Mouse (Mus musculus) forebrain, embryonic 15.5 days (tissue): ENCODE results near the gene Cep83. TPM values are rescaled to one million over a fixed set of nuclear protein-coding genes. Genes with fewer than 3 reads are reported as not detected.

ENCODE experiments used
- ATAC-seq: fragments of 200-750 bp; cut with Nextera tagmentation; replicated peaks from 2 replicates; pipeline ENCODE4 v1.8.0; 2017; ENCODE audit warnings: mild to moderate bottlenecking, moderate TSS enrichment, moderate library complexity
- H3K27ac ChIP-seq: fragments of 300-500 bp; sonication (generic); replicated peaks from 2 replicates; pipeline ENCODE4 v1.5.1; 2015; ENCODE audit warnings: mild to moderate bottlenecking, inconsistent platforms
- H3K27me3 ChIP-seq: fragments of 300-500 bp; sonication (generic); 2 replicates; pipeline ENCODE4 v1.6.1; 2015; ENCODE audit warnings: inconsistent platforms
- H3K36me3 ChIP-seq: fragments of 300-500 bp; sonication (generic); 2 replicates; pipeline ENCODE4 v1.6.1; 2015; ENCODE audit warnings: mild to moderate bottlenecking, inconsistent platforms
- H3K4me1 ChIP-seq: fragments of 300-500 bp; sonication (generic); 2 replicates; pipeline ENCODE4 v1.6.1; 2015; ENCODE audit warnings: inconsistent platforms
- H3K4me2 ChIP-seq: fragments of 300-500 bp; sonication (generic); replicated peaks from 2 replicates; pipeline ENCODE4 v1.6.1; 2015; ENCODE audit warnings: mild to moderate bottlenecking, inconsistent platforms
- H3K4me3 ChIP-seq: fragments of 300-500 bp; sonication (generic); 2 replicates; pipeline ENCODE4 v1.5.1; 2015; ENCODE audit warnings: mild to moderate bottlenecking, inconsistent platforms
- H3K9ac ChIP-seq: fragments of 300-500 bp; sonication (generic); replicated peaks from 2 replicates; pipeline ENCODE4 v1.6.1; 2015; ENCODE audit warnings: mild to moderate bottlenecking, inconsistent platforms
- H3K9me3 ChIP-seq: fragments of 300-500 bp; sonication (generic); 2 replicates; pipeline ENCODE4 v1.6.1; 2016; ENCODE audit warnings: inconsistent platforms
- WGBS: fragments of 180-500 bp; shearing (Covaris S2); methylation state at CpG from one replicate; pipeline ENCODE4 v1.1.7; 2015; ENCODE audit warnings: mixed read lengths; 5-methylcytosine and 5-hydroxymethylcytosine counted together
- polyA plus RNA-seq: library from polyadenylated mRNA; unstranded; fragments of >200 nt; fragmentation: Nextera tagmentation; extraction: Ambion mirVana; gene quantifications from 2 replicates; pipeline ENCODE4 v1.2.1, GENCODE M21; 2015

Cep83 gene
- 21.9 and 22.0 TPM in 2 replicates for polyA plus RNA-seq

DNA sequence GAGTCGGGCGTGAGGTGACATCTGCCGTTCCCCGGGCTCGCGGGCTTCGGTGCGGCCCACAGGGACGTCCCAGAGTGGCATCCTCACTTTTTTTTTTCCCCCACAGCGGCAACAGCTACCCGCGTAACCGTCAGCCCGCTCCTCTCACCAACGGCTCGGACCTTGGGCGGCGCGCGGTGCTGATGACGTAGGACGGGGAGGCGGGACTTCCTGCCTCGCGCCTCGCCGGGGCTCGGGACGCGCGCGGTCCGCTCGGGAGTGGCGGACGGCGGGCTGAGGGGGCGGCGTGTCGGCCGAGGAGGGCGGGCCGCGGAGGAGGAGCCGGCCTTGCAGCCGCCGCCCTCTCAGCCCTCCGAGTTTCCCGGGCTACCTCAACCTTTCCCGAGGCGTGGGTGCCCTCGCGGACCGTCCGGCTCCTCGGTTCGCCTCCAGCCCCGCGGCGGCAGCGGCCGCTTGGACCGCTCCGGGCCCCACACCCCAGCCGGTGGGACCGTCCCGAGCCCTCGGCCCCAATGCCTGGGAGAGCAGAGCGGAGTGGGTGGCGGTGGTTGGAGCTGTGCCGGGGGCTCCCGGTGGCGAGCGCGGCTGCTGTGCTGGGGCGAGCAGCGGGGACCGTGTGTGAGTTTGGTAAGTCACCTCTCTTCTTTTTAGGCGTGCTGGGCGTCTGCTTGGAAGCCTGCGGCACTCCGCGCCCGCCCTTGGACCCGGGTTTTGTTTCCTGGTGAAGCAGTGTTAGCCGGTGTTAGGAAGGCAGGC, at the start of gene Cep83:
TSS of gene Cep83 (plus strand) at position 235 of the 756 bp plus-strand sequence.
- H3K9ac ChIP-seq = peak within 1 kb of the TSS; percentile 81
- peak; percentile 97 for ATAC-seq
- under 1% methylated on average over 86 of the region's 86 CpGs for WGBS

GRCm38 (mm10) chr10:94639281-94639680, 49.2 kb upstream of the Cep83 start:
- Histone ChIP-seq H3K27me3 (no peaks in the 10 kb centered on the region), H3K27ac (no peak overlapping the region), H3K4me1 (no peaks in the 10 kb centered on the region), H3K36me3 (no peaks in the 10 kb centered on the region), H3K9ac (no peak overlapping the region), H3K4me2 (no peak overlapping the region), H3K4me3 (no peak overlapping the region), H3K9me3 (no peaks in the 10 kb centered on the region)
- no peak for ATAC-seq
- 76% methylated on average over 5 of the region's 5 CpGs for WGBS

More for the DNA sequence above, at the start of gene Cep83:
- Histone ChIP-seq H3K9me3 (no peaks in the 10 kb centered on the region), H3K4me1 (peaks cover 19% of the 10 kb centered on the region), H3K36me3 (no peaks in the 10 kb centered on the region), H3K27ac (peak within 1 kb of the TSS; percentile 86), H3K27me3 (no peaks in the 10 kb centered on the region), H3K4me2 (peak within 1 kb of the TSS; percentile 81), H3K4me3 (peak within 1 kb of the TSS; percentile 59)

GRCm38 (mm10) chr10:94640067-94640466, 48.4 kb upstream of the Cep83 start:
- no peak overlapping the region for H3K9ac ChIP-seq
- no peaks in the 10 kb centered on the region for H3K27me3 ChIP-seq
- H3K4me3 ChIP-seq = no peak overlapping the region
- ATAC-seq = no peak
- no peak overlapping the region for H3K4me2 ChIP-seq
- WGBS = 81% methylated on average over 5 of the region's 5 CpGs
- H3K4me1 ChIP-seq = no peaks in the 10 kb centered on the region
- no peaks in the 10 kb centered on the region for H3K36me3 ChIP-seq
- no peaks in the 10 kb centered on the region for H3K9me3 ChIP-seq
- no peak overlapping the region for H3K27ac ChIP-seq

GRCm38 (mm10) chr10:94664036-94664435, 24.4 kb upstream of the Cep83 start:
- 67% methylated on average over 3 of the region's 3 CpGs for WGBS
- no peak for ATAC-seq

DNA sequence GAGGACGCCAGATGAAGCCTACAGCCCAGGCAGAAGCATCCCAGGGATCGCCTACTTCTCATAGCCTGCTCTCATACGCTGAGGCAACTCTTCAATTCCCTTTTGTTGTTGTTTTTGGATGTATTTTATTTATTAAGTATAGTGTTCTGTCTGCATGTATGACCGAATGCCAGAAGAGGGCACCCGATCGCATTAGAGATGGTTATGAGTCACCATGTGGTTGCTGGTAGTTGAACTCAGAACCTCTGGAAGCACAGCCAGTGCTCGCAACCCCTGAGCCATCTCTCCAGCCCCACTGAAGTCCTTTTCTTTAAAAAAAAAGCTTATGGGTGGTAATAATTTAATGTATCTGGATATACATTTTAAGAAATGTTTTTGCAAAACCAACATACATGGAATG, 24.0 kb upstream of the Cep83 start:
- no peak for ATAC-seq
- H3K36me3 ChIP-seq = no peaks in the 10 kb centered on the region
- no peak overlapping the region for H3K9ac ChIP-seq
- H3K9me3 ChIP-seq = no peaks in the 10 kb centered on the region
- no peak overlapping the region for H3K4me2 ChIP-seq
- H3K27ac ChIP-seq = no peak overlapping the region
- H3K4me3 ChIP-seq = no peak overlapping the region
- 94% methylated on average over 7 of the region's 7 CpGs for WGBS
- no peaks in the 10 kb centered on the region for H3K27me3 ChIP-seq
- H3K4me1 ChIP-seq = no peaks in the 10 kb centered on the region

More at GRCm38 (mm10) chr10:94664036-94664435, 24.4 kb upstream of the Cep83 start:
- Histone ChIP-seq H3K9ac (no peak overlapping the region), H3K36me3 (no peaks in the 10 kb centered on the region), H3K4me2 (no peak overlapping the region), H3K27ac (no peak overlapping the region), H3K27me3 (no peaks in the 10 kb centered on the region), H3K4me1 (no peaks in the 10 kb centered on the region), H3K4me3 (no peak overlapping the region), H3K9me3 (no peaks in the 10 kb centered on the region)

- no peaks in the 10 kb centered on the region for H3K36me3 ChIP-seq
- H3K27me3 ChIP-seq = no peaks in the 10 kb centered on the region
- no peaks in the 10 kb centered on the region for H3K9me3 ChIP-seq
- H3K27ac ChIP-seq = no peak overlapping the region
- no peak overlapping the region for H3K4me2 ChIP-seq
- no peaks in the 10 kb centered on the region for H3K4me1 ChIP-seq
- no peak overlapping the region for H3K4me3 ChIP-seq
- H3K9ac ChIP-seq = no peak overlapping the region
- no peak for ATAC-seq
These were observed 20.3 kb upstream of the Cep83 start for GRCm38 (mm10) chr10:94668147-94668546.

GRCm38 (mm10) chr10:94687801-94688419, 544 bp upstream of the Cep83 start:
- peak overlapping the region; percentile 59 for H3K4me3 ChIP-seq
- ATAC-seq = peak; percentile 81
- 2% methylated on average over 20 of the region's 20 CpGs for WGBS
- H3K4me2 ChIP-seq = peak overlapping the region; percentile 81
- no peaks in the 10 kb centered on the region for H3K36me3 ChIP-seq
- H3K9me3 ChIP-seq = no peaks in the 10 kb centered on the region
- H3K27me3 ChIP-seq = no peaks in the 10 kb centered on the region
- H3K9ac ChIP-seq = peak overlapping the region; percentile 81
- peak overlapping the region; percentile 86 for H3K27ac ChIP-seq
- H3K4me1 ChIP-seq = peaks cover 19% of the 10 kb centered on the region

DNA sequence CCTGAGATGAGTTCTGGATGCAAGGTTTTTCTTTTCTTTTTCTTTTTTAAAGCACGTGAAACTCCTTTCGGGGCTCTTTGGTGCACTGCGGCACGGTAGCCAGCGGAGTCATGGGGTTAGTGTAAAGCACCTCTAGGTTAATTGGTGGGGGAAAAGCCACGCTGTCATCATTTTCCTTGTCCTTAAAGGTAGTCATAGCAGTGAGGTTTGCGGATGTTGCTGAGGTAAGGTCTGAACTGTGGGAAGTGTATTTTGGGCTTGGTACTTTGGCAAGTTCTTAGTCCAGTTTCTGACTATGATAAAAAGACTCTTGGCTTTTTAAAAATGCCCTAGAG, 689 bp downstream of the Cep83 start:
- no peak for ATAC-seq
- Histone ChIP-seq H3K27me3 (no peaks in the 10 kb centered on the region), H3K36me3 (no peaks in the 10 kb centered on the region), H3K4me1 (peaks cover 19% of the 10 kb centered on the region), H3K4me2 (peak overlapping the region; percentile 69), H3K9ac (peak overlapping the region; percentile 81), H3K4me3 (peak overlapping the region; percentile 59), H3K9me3 (no peaks in the 10 kb centered on the region), H3K27ac (peak overlapping the region; percentile 86)
- WGBS = 0% methylated on average over 7 of the region's 7 CpGs

DNA sequence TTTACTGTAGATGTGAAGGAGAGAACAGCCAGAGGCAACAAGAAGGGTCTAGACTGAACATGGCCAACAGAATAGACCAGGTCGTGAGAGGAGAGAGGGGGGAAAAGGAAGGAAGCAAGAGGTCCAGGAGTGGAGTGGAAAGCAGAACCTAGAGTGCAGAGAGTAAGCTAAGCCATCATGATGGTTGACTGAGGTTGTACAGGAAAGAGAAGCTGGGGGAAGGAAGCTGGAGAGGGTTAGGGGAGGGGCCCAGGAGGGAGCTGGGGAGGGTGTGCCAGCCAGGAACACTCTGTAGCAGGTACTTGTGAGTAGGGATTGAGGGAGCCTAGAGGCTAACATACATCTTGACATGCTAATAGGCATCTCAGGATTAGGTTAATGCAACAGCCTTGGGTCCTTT, 1.9 kb downstream of the Cep83 start:
- H3K9me3 ChIP-seq = no peaks in the 10 kb centered on the region
- peak overlapping the region; percentile 23; the same call in 1 of the 2 replicates for H3K4me2 ChIP-seq
- ATAC-seq = no peak
- H3K36me3 ChIP-seq = no peaks in the 10 kb centered on the region
- no peak overlapping the region for H3K27ac ChIP-seq
- H3K9ac ChIP-seq = no peak overlapping the region
- H3K27me3 ChIP-seq = no peaks in the 10 kb centered on the region
- H3K4me1 ChIP-seq = peaks cover 19% of the 10 kb centered on the region
- no peak overlapping the region for H3K4me3 ChIP-seq
- 73% methylated on average over 1 of the region's 1 CpGs for WGBS

DNA sequence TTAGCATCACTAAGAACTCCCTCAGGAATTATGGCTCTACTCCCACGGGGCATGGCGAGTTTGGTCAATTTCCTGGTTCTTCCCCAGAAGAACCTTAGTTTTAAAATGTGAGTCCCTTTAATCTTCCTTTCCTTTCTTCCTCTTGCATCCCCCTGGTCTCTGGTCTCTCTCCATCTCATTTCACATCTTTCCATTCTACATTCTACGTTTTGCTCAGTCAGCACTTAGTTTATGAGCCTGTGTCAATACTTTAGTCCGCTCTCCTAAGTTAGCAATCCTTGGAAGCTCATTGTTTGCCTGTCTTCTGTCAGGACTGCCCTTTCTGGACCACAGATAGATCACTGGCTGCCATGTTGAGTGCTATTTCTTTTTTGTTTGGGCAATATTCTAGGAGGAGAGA, 3.7 kb downstream of the Cep83 start:
- no peak overlapping the region for H3K9ac ChIP-seq
- H3K27ac ChIP-seq = no peak overlapping the region
- no peaks in the 10 kb centered on the region for H3K27me3 ChIP-seq
- ATAC-seq = no peak
- no peak overlapping the region for H3K4me3 ChIP-seq
- H3K9me3 ChIP-seq = no peaks in the 10 kb centered on the region
- H3K36me3 ChIP-seq = no peaks in the 10 kb centered on the region
- H3K4me2 ChIP-seq = no peak overlapping the region
- peaks cover 19% of the 10 kb centered on the region for H3K4me1 ChIP-seq
- 97% methylated on average over 4 of the region's 4 CpGs for WGBS

GRCm38 (mm10) chr10:94705643-94706258, 17.3 kb downstream of the Cep83 start:
- H3K9ac ChIP-seq = no peak overlapping the region
- H3K27me3 ChIP-seq = no peaks in the 10 kb centered on the region
- 84% methylated on average over 4 of the region's 4 CpGs for WGBS
- H3K27ac ChIP-seq = no peak overlapping the region
- no peak for ATAC-seq
- H3K9me3 ChIP-seq = no peaks in the 10 kb centered on the region
- no peak overlapping the region for H3K4me3 ChIP-seq
- no peaks in the 10 kb centered on the region for H3K36me3 ChIP-seq
- no peak overlapping the region for H3K4me2 ChIP-seq
- H3K4me1 ChIP-seq = peaks cover 13% of the 10 kb centered on the region

GRCm38 (mm10) chr10:94706695-94707094, 18.2 kb downstream of the Cep83 start:
- Histone ChIP-seq H3K4me3 (no peak overlapping the region), H3K9me3 (no peaks in the 10 kb centered on the region), H3K36me3 (no peaks in the 10 kb centered on the region), H3K9ac (no peak overlapping the region), H3K4me1 (peaks cover 13% of the 10 kb centered on the region), H3K27me3 (no peaks in the 10 kb centered on the region), H3K27ac (no peak overlapping the region), H3K4me2 (no peak overlapping the region)
- ATAC-seq = no peak
- WGBS = 98% methylated on average over 2 of the region's 2 CpGs
